Mouse (Mus musculus): ENCODE measurements at regions not wholly inside any gene's neighbourhood (a gene's known extent, or its start where the extent isn't known, plus 50 kb on each side); places are given as distances from the start of the nearest gene placed in this dataset.

DNA sequence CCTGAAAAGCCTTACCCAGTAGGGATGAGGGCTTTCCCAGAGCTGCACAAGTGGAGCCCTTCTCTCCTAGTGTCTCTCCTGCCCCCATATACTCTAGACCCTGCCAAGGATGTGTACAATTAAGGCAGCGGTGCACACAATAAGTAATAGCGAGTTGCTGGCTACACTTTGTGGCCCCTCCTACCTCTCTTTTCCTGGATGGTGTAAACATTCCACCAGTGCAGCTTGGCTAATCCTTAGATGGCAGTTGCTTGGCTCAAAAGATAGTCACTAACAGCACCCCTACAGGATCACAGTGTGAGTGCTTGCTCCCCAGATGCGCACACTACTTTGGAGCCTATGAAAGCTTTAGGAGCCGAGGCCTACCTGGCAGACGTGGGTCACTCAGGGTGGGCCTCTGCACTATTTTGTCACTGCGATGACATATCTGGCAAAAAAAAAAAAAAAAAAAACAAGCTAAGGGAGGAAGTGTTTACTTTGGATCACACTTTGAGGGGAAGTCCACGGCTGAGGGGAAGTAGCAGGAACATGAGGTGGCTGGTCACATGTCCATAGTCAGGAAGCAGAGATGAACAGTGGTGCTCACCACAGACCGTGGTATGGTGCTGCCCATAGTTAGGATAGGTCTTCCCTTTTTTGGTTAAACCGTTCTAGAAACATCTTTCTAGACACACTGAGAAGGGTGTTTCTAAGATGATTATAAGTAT, 57.6 kb upstream of the Ampd3 start:
- no peak for TF ChIP-seq CTCF (IDR thresholded peaks at IDR 0.05 in 2 of 3, conservative IDR thresholded peaks at IDR 0.05 in 1 of 3; ENCODE audit: control insufficient read depth in 1 of 3, insufficient read depth in 1 of 3, low read depth in 2 of 3, low read length in 3 of 3, poor library complexity in 1 of 3, severe bottlenecking in 1 of 3)
- no peak for TF ChIP-seq EP300 (IDR thresholded peaks at IDR 0.05; ENCODE audit: low read depth in 1 of 2, low read length in 2 of 2)
- no peak for TF ChIP-seq TBP (IDR thresholded peaks at IDR 0.05; ENCODE audit: low read depth, low read length)
- no peak for TF ChIP-seq NELFE (IDR thresholded peaks at IDR 0.05; ENCODE audit: low read depth, low read length)
- TF ChIP-seq GATA1 (IDR thresholded peaks at IDR 0.05; ENCODE audit: low read depth, low read length) = no peak
- peak; percentile 41; the same call in 1 of the 2 replicates for TF ChIP-seq MAX (IDR thresholded peaks at IDR 0.05; ENCODE audit: low read length)
- no peak for TF ChIP-seq TAL1 (IDR thresholded peaks at IDR 0.05; ENCODE audit: low read length)
- TF ChIP-seq POLR2A (IDR thresholded peaks at IDR 0.05; ENCODE audit: control insufficient read depth in 1 of 2, insufficient read depth in 1 of 2, low read depth in 1 of 2, low read length in 2 of 2, poor library complexity in 1 of 2) = no peak
- no peak for TF ChIP-seq ZC3H11A (IDR thresholded peaks at IDR 0.05; ENCODE audit: low read depth, low read length)
- TF ChIP-seq ZNF384 (IDR thresholded peaks at IDR 0.05; ENCODE audit: low read depth, low read length) = peak; percentile 72
- TF ChIP-seq BHLHE40 (IDR thresholded peaks at IDR 0.05; ENCODE audit: borderline replicate concordance, low read depth, low read length) = no peak
